Mouse (Mus musculus): ENCODE measurements around the gene Ugt1a8.

The Ugt1a8 gene

GRCm38 (mm10) chr1:88186325-88186935 lies 98.8 kb downstream of the Ugt1a8 start:
- DNase-seq (ENCODE audit: low spot score): no peak

DNA sequence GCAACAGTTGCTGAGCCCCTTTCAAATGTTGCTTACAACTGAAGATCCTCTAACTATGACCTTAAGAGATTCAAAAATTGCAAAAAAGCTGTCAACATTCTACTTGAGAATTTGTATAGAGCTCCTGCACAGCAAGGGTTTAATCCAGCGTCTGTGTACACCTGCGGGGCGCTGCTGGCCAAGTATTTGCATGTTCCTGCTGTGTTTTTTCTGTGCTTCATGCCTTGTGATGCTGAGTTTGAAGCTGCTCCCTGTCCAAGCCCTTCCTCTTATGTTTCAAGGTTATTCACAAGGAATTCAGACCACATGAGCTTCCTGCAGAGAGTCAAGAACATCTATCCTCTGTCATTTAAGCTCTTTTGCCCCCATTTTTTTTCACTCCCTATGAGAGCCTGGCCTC lies 104.5 kb downstream of the Ugt1a8 start:
- no peak for DNase-seq (ENCODE audit: low spot score)

- DNase-seq (ENCODE audit: low spot score): no peak
Observed at GRCm38 (mm10) chr1:88195687-88196086, 108.1 kb downstream of the Ugt1a8 start.

DNA sequence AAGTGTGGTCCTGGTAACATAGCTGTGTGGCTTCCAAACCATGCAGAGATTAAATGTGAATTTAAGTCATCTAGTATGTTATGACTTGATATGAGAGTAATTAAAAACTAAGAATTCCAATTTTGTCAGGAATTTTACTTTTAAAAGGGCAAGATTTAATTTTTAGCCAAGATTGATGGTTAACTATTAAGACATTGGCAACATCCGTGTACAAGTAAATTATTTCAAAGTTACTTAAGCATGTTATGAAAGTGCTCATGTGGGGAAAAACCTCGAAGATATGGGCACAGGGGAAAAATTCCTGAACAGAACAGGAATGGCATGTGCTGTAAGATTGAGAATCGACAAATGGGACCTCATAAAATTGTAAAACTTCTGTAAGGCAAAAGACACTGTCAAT lies 109.8 kb downstream of the Ugt1a8 start:
- DNase-seq (ENCODE audit: low spot score): no peak

DNA sequence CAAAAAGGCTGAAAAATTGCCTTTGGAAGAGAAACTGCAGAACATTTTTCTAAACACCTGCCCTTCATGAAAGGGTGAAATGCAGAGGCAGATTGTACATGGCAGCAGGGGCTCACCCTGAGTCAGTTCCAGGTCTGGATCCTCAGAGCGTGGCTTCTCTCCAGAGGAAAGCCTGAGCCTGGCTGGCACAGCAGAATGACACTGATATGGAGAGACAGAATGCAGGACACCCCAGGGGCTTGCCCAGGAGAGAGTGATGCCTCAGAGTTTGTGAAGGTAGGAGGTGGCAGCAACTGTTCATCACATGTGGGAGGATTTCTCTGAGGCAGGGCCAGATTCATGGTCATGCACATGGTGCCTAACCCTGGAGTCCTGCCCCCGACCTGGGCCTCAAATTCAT lies 112.4 kb downstream of the Ugt1a8 start:
- no peak for DNase-seq (ENCODE audit: low spot score)

DNA sequence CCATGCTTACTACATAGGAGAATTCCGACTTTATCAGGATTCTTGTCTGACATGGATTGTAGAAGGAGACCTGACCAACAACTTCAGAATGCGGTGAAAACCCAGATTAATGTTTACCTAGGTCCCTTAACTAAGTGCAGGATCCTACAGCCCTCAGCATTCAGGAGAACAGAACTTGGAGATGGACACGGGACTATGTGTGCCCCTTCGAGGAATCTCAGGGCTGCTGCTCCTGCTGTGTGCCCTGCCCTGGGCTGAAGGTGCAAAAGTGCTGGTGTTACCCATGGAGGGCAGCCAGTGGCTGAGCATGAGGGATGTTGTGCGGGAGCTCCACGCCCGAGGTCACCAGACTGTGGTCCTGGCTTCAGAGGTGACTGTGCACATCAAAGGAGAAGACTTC lies 112.8 kb downstream of the Ugt1a8 start, which contains the start of gene Ugt1a2:
Gene Ugt1a2 (plus strand): TSS at position 146 of the 400 bp plus-strand sequence.
- DNase-seq (ENCODE audit: low spot score): no peak

- peak; percentile 93 for DNase-seq (ENCODE audit: low spot score)
Observed at GRCm38 (mm10) chr1:88205294-88205922, 117.8 kb downstream of the Ugt1a8 start, which contains the start of gene Dnajb3. Gene Dnajb3 (minus strand): TSS chr1:88205782.

DNA sequence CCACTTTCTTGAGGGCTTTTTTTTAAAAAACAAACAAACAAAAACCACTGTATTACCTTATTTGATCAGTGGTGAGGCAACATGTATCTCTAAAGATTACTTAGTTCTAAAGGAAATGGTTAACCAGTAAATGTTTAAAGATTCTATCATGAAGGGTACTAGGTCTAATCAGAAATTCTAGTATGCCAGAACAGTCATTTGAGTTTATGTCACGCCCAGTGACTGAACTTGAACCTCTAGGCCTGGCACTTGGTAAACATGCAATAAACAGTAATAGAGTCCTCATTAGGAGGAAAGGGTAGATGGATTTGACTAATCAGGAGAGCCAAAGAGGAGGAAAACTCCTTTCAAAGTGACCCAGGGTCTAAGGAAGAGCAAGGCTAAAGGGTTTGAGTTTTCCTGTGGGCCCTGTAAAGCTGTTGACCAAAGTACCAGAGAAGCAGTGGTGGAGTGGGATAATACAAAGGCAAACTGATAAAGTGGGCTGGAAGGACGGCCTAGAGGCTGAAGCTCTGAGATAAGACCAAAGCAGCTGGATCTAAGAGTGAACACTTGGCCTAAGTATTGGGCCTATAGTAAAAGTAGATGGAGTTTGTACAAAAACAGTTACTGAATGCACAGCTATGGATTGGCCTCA lies 119.3 kb downstream of the Ugt1a8 start:
- no peak for DNase-seq (ENCODE audit: low spot score)

GRCm38 (mm10) chr1:88211812-88212211 lies 124.2 kb downstream of the Ugt1a8 start, which contains the start of gene Ugt1a1:
Gene Ugt1a1 (plus strand): TSS chr1:88211959.
- peak; percentile 18 for DNase-seq (ENCODE audit: low spot score)

DNA sequence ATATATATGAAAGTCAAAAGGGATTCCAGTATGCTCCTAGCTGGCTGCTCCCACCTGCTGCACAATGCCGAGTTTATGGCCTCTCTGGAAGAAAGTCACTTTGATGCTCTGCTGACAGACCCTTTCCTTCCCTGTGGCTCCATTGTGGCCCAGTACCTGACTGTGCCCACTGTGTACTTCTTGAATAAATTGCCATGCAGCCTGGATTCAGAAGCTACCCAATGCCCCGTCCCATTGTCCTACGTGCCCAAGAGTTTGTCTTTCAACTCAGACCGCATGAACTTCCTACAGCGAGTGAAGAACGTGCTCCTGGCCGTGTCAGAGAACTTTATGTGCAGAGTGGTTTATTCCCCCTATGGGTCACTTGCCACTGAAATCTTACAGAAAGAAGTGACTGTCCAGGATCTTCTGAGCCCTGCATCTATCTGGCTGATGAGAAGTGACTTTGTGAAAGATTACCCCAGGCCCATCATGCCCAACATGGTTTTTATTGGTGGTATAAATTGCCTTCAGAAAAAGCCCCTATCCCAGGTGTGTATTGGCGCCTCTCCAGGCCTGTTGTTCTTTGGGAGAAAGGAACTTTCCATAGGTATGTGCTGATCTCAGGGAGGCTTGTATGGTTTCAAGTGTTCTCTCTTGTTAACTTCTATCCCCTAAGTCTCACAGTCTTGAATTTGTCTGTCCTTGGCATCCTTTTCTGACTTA lies 124.9 kb downstream of the Ugt1a8 start:
- peak; percentile 8 for DNase-seq (ENCODE audit: low spot score)

DNA sequence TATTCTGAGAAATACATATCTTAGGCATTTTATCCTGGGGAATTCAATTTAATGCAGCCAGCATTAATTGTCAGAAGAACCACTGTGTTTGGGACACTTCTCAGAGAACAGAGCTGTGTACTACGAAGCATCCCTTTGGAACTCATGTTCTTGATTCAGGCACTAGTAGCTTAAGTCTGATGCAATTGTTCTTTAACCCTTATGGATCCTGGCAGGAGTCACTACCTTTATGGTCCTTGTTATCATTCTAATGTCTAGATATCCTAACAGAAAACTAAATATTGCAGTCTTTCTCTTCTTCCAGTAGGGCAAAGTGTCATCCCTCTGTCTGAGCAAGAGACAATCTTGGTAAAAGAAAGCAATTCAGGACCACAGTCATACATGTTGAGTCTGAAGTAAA lies 125.4 kb downstream of the Ugt1a8 start:
- DNase-seq (ENCODE audit: low spot score): peak; percentile 14

- DNase-seq (ENCODE audit: low spot score): peak; percentile 4
Observed at GRCm38 (mm10) chr1:88213766-88214461, 126.3 kb downstream of the Ugt1a8 start.

DNA sequence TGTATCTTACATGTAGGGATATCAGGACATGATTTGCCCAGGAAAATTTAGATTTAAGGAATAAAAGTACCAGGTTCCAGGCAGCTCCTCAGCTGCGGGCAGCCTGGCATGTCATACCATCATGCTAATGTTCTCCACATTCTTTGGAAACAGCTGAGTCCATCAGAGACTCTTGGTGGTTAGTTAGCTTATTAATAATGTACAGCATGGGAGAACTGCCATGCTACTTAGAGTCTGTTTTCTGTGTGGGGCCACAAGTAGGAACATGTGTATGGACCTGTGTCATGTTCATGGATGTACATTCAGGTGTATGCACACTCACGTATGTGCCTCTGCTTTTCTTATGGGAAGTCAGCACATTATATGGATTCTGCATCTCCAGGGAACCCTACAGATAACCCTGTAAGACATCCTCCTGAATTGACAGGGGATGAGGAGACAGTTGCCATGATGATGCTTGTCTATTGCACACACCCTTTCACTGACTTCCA lies 126.9 kb downstream of the Ugt1a8 start:
- peak; percentile 13 for DNase-seq (ENCODE audit: low spot score)

DNA sequence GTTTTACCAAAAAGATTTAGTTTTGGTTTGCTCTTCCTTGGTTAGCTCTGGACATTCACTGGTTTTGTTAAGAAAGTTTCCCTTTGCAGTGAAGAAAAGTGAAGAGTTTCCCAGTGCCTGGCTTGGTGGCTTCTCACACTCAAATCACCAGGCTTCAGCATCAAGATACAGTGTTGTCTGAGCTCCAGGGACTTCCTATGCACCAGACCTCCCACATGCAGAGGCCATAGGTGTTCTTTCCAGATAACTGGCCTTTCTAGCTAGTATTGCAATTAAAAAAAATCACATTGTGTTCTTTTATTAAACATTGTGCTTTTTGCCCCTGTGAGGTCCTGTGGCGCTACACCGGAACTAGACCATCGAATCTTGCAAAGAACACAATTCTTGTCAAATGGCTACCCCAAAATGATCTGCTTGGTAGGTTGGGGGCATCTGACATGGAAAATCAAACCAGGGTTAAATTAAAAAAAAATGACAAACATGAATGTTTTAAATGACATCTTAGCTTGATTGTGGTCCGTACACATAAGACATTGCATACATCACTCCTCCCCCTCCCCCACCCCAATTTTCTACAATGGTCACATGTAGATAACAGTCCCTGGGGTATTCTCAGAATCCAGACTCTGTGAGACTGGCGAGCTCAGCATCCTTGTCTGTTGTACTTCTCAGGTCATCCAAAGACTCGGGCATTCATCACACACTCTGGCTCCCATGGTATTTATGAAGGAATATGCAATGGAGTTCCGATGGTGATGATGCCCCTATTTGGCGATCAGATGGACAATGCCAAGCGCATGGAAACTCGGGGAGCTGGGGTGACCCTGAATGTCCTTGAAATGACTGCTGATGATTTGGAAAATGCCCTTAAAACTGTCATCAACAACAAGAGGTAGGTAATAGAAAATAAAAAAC lies 128.1 kb downstream of the Ugt1a8 start:
- DNase-seq (ENCODE audit: low spot score): peak; percentile 14

DNA sequence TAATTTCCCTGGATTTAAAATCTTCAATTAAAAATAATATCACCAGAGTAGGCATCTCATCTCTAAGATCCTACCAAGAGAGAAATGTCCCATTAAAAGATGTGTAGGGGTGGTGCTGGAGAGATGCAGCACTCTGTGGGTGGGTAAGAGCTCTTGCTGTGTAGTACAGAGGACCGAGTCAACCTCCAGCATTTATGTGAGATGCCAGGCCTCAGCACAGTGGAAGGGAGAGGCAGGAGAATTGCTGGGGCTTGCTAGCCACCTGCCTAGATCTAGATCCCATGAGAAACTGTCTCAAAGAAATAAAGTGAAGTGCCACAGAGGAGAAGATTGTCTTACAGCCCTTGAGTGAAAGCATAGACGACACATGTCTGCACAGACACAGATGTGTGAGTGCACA lies 128.9 kb downstream of the Ugt1a8 start:
- peak; percentile 4 for DNase-seq (ENCODE audit: low spot score)

DNA sequence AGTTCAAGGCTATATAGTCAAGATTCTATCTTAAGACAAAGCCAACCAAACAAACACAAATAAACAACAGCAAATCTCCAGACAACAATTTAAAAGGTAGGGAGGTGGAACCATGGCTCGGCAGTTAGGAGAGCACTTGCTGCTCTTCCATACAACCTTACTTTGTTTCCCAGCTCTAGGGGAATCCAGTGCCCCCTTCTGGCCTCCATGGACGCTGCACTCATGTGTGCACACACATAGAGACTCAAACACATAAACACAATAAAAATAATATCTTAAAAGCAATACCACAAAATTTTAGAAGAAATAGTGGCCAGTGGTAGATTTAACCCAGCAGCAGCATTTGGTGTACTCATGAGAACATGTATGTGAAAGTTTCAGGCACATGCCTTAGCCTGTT lies 129.5 kb downstream of the Ugt1a8 start:
- DNase-seq (ENCODE audit: low spot score): peak; percentile 7

GRCm38 (mm10) chr1:88217576-88217975 lies 130.0 kb downstream of the Ugt1a8 start:
- peak; percentile 19 for DNase-seq (ENCODE audit: low spot score)

DNA sequence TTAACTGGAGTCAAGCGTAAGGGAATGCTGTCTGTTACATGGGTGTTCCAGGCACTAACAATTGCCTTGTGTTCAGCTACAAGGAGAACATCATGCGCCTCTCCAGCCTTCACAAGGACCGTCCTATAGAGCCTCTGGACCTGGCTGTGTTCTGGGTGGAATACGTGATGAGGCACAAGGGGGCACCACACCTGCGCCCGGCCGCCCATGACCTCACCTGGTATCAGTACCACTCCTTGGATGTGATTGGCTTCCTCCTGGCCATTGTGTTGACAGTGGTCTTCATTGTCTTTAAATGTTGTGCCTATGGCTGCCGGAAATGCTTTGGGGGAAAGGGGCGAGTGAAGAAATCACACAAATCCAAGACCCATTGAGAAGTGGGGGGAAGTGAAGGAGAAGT lies 130.4 kb downstream of the Ugt1a8 start:
- DNase-seq (ENCODE audit: low spot score): peak; percentile 12

DNA sequence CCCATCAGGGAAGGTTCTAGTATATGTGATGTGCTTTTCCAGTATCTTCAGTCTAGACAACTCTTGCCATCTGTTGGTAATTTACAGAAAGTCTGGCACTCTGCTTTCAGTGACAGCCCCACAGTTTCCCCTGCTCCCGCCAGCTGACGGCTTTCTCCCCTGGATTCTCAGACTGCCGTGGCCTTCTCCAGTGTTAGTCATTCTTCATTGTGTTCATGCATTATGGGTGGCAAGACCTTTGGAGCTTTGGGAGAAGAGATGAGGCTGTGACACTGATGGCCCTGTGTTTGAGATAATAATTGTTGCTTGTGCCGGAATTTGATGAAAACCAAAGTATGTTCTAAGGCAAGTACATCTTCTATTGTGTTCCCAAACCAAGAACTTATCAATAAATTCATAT lies 131.0 kb downstream of the Ugt1a8 start:
- DNase-seq (ENCODE audit: low spot score): no peak

DNA sequence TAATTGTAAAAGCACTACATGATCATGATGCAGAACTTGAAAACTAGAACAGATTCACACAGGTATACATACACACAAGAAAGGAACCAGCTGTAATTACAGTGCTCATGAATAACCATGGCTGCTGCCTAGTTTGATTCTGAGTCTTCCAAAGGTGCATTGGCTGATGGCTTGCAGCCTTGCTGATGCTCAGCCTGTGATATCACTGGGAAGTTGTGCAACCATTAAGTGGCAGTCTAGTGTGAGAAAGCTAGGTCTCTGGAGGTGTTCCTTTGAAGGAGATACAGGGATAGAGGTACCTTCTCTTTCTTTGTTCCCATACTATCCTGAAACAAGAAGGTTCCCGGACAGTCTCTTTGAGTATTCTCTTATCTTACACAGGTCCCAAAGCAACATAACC lies 131.4 kb downstream of the Ugt1a8 start:
- no peak for DNase-seq (ENCODE audit: low spot score)

DNA sequence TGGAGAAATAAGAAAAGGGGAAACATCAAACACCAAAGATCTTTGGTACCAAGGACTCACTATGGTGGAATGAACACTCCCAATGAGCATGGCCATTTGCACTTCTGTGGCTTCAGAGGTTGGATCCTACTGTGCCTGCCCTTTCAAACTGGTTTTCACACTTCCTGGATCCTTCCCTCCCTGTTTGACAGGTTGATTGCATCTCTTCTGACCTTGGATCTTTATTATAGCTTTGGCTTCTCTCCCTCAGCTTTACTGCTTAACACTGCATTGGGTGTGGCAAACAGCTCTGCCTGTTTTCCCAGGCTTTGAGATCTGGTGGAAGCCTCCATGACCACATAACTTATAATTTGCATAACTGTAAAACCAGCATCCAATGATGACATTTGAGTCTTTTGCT lies 132.7 kb downstream of the Ugt1a8 start:
- no peak for DNase-seq (ENCODE audit: low spot score)
